Mouse (Mus musculus): Measurements from ENCODE around the gene Cdk15.

- no peak for TF ChIP-seq GATA1 (IDR thresholded peaks at IDR 0.05; ENCODE audit: borderline replicate concordance, low read length)
- TF ChIP-seq FLI1 (IDR thresholded peaks at IDR 0.05; ENCODE audit: low read length): no peak
Observed at GRCm38 (mm10) chr1:59316386-59317051, 59.8 kb downstream of the Cdk15 start.

Data from megakaryocyte, embryonic 14.5 days (primary cell).